Mouse (Mus musculus) heart, adult 2 months (tissue): ENCODE measurements around the gene Nsun7. TPM values are rescaled to one million over a fixed set of nuclear protein-coding genes. Genes with fewer than 3 reads are reported as not detected.

Source experiments
- DNase-seq, 2 experiments: peaks; one replicate each; pipeline ENCODE4 v3.0.0; 2021
- H3K27ac ChIP-seq: fragments of 200-600 bp; 2 replicates; pipeline ENCODE4 v1.8.1; 2022
- H3K27me3 ChIP-seq: fragments of 200-500 bp; 2 replicates; pipeline ENCODE4 v1.6.1; 2012; ENCODE audit warnings: mild to moderate bottlenecking, low read length, inconsistent platforms, mixed read lengths; ENCODE audit not compliant: control insufficient read depth, insufficient read depth
- H3K36me3 ChIP-seq: fragments of 200-500 bp; 2 replicates; pipeline ENCODE4 v1.6.1; 2012; ENCODE audit warnings: low read length, inconsistent platforms; ENCODE audit not compliant: control insufficient read depth, insufficient read depth
- H3K4me1 ChIP-seq: fragments of 200-500 bp; 2 replicates; pipeline ENCODE4 v1.6.1; 2011; ENCODE audit warnings: low read length; ENCODE audit not compliant: control insufficient read depth, insufficient read depth
- H3K4me3 ChIP-seq: fragments of 200-600 bp; 2 replicates; pipeline ENCODE4 v1.8.1; 2022
- H3K79me2 ChIP-seq: fragments of 200-500 bp; replicated peaks from 2 replicates; pipeline ENCODE4 v1.6.1; 2012; ENCODE audit warnings: mild to moderate bottlenecking, inconsistent platforms, low read length, moderate library complexity, mixed read lengths; ENCODE audit not compliant: control insufficient read depth, insufficient read depth
- H3K9ac ChIP-seq: fragments of 200-500 bp; 2 replicates; pipeline ENCODE4 v1.6.1; 2012; ENCODE audit warnings: low read depth, mild to moderate bottlenecking, control low read depth, inconsistent platforms, low read length, mixed read lengths
- CTCF ChIP-seq: fragments of 200-600 bp; IDR thresholded peaks from 2 replicates; pipeline ENCODE4 v1.8.1; 2022; ENCODE audit warnings: antibody characterized with exemption, mild to moderate bottlenecking, moderate library complexity
- EP300 ChIP-seq: fragments of 200-500 bp; IDR thresholded peaks from 2 replicates; pipeline ENCODE4 v1.6.1; 2011; ENCODE audit warnings: low read depth, low read length, control low read depth; ENCODE audit not compliant: insufficient read depth
- POLR2A ChIP-seq: fragments of 200-500 bp; IDR thresholded peaks from 2 replicates; pipeline ENCODE4 v1.6.1; 2011; ENCODE audit warnings: mild to moderate bottlenecking, low read depth, low read length, control low read depth; ENCODE audit not compliant: insufficient read depth
- WGBS: fragments of 180-500 bp; shearing (Covaris S2); methylation state at CpG from one replicate; pipeline ENCODE4 v1.1.7; 2018; 5-methylcytosine and 5-hydroxymethylcytosine counted together
- intact Hi-C: fragments of 180-260 bp; cut with DNase I; formaldehyde crosslinking; loops from one replicate; pipeline ENCODE4 v1.15.1; 2025
- polyA plus RNA-seq: library from polyadenylated mRNA; depleted of rRNA; stranded (reverse); fragments of >200 nt; gene quantifications from 2 replicates; pipeline ENCODE4 v1.2.3, GENCODE M21; 2012
- total RNA-seq, 2 experiments: library from RNA; stranded (reverse); gene quantifications; 2 replicates each; pipeline ENCODE4 v1.2.3; 2021

Nsun7 gene
- total and polyA plus RNA-seq, 3 experiments: 0.12 TPM; not detected in 2

GRCm38 (mm10) chr5:66294952-66295351 lies 35.3 kb downstream of the Nsun7 start:
- DNase-seq: no peak
- Histone ChIP-seq H3K27ac (no peak overlapping the region), H3K36me3 (no peaks in the 10 kb centered on the region), H3K9ac (no peak overlapping the region), H3K4me1 (no peaks in the 10 kb centered on the region; the same call in 1 of the 2 replicates), H3K27me3 (no peaks in the 10 kb centered on the region), H3K4me3 (no peak overlapping the region), H3K79me2 (no peaks in the 10 kb centered on the region)
- intact Hi-C loops: no loop called here
- TF ChIP-seq CTCF: no peak
- TF ChIP-seq POLR2A: no peak
- no peak for TF ChIP-seq EP300
- WGBS: 83% methylated on average over 4 of the region's 4 CpGs

GRCm38 (mm10) chr5:66296116-66296515 lies 36.4 kb downstream of the Nsun7 start:
- 91% methylated on average over 5 of the region's 5 CpGs for WGBS
- Histone ChIP-seq H3K79me2 (no peaks in the 10 kb centered on the region), H3K9ac (no peak overlapping the region), H3K4me1 (no peaks in the 10 kb centered on the region; the same call in 1 of the 2 replicates), H3K27me3 (no peaks in the 10 kb centered on the region), H3K27ac (no peak overlapping the region), H3K36me3 (no peaks in the 10 kb centered on the region), H3K4me3 (no peak overlapping the region)
- TF ChIP-seq CTCF (no peak), POLR2A (no peak), EP300 (no peak)
- no peak for DNase-seq
- intact Hi-C loops: no loop called here

GRCm38 (mm10) chr5:66298856-66299255 lies 39.2 kb downstream of the Nsun7 start:
- TF ChIP-seq POLR2A: no peak
- H3K4me3 ChIP-seq: no peak overlapping the region
- no peaks in the 10 kb centered on the region for H3K79me2 ChIP-seq
- intact Hi-C loops: no loop called here
- H3K27ac ChIP-seq: no peak overlapping the region
- H3K36me3 ChIP-seq: 0 out of 2 replicates have a peak, but pooled peaks cover 2% of the 10 kb centered on the region
- no peaks in the 10 kb centered on the region; the same call in 1 of the 2 replicates for H3K4me1 ChIP-seq
- H3K9ac ChIP-seq: no peak overlapping the region
- 92% methylated on average over 6 of the region's 6 CpGs for WGBS
- H3K27me3 ChIP-seq: no peaks in the 10 kb centered on the region
- no peak for DNase-seq

GRCm38 (mm10) chr5:66300576-66300975 lies 40.9 kb downstream of the Nsun7 start:
- no peaks in the 10 kb centered on the region for H3K4me1 ChIP-seq
- H3K4me3 ChIP-seq: no peak overlapping the region
- intact Hi-C loops: no loop called here
- no peak for TF ChIP-seq EP300
- no peak for TF ChIP-seq CTCF
- TF ChIP-seq POLR2A: no peak
- no peak overlapping the region for H3K9ac ChIP-seq
- DNase-seq: no peak
- H3K27ac ChIP-seq: no peak overlapping the region
- 72% methylated on average over 13 of the region's 13 CpGs for WGBS
- H3K36me3 ChIP-seq: 0 out of 2 replicates have a peak, but pooled peaks cover 2% of the 10 kb centered on the region
- H3K27me3 ChIP-seq: no peaks in the 10 kb centered on the region
- H3K79me2 ChIP-seq: no peaks in the 10 kb centered on the region

- no peak for TF ChIP-seq CTCF
- no peak for TF ChIP-seq POLR2A
- TF ChIP-seq EP300: no peak
- no peaks in the 10 kb centered on the region for H3K27me3 ChIP-seq
- H3K4me3 ChIP-seq: no peak overlapping the region
- H3K36me3 ChIP-seq: 0 out of 2 replicates have a peak, but pooled peaks cover 2% of the 10 kb centered on the region
- H3K79me2 ChIP-seq: no peaks in the 10 kb centered on the region
- no peak overlapping the region for H3K9ac ChIP-seq
- intact Hi-C loops: no loop called here
- no peaks in the 10 kb centered on the region for H3K4me1 ChIP-seq
- 80% methylated on average over 21 of the region's 21 CpGs for WGBS
- H3K27ac ChIP-seq: no peak overlapping the region
- no peak for DNase-seq
These were observed 42.6 kb downstream of the Nsun7 start for GRCm38 (mm10) chr5:66302085-66302815.

GRCm38 (mm10) chr5:66302873-66303272 lies 43.2 kb downstream of the Nsun7 start:
- no peak overlapping the region for H3K4me3 ChIP-seq
- H3K4me1 ChIP-seq: no peaks in the 10 kb centered on the region
- H3K79me2 ChIP-seq: no peaks in the 10 kb centered on the region
- no peak overlapping the region for H3K9ac ChIP-seq
- TF ChIP-seq CTCF (no peak), EP300 (no peak), POLR2A (no peak)
- 0 out of 2 replicates have a peak, but pooled peaks cover 2% of the 10 kb centered on the region for H3K36me3 ChIP-seq
- 84% methylated on average over 2 of the region's 2 CpGs for WGBS
- H3K27ac ChIP-seq: no peak overlapping the region
- H3K27me3 ChIP-seq: no peaks in the 10 kb centered on the region
- no peak for DNase-seq
- intact Hi-C loops: no loop called here
